Mouse (Mus musculus) urinary bladder, postnatal 10 days (tissue): ENCODE data around the gene Tbx2.

ENCODE experiments used
- DNase-seq: peaks from one replicate; pipeline ENCODE4 v3.0.0; 2022; ENCODE audit warnings: low spot score

Gene Tbx2

DNA sequence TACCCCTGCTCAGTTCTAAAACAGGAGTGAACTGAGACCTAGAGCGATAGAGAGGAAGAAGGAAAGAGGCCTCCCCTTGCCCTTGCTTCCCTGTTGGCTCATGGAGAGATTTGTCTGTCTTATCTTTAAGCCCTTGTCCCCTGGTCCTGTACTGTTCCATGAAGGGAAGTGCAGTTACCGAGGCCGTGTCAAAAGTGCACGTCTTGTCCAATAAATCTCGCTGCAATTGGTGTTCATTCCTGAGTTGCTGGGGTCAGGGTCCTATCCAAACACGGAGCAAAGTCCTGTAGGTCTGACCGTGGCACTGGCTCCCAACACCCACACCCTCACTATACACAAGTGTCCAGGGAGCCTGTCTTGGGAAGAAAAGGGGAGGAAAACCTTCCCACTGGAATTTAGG, 6.5 kb upstream of the Tbx2 start:
- no peak for DNase-seq

DNA sequence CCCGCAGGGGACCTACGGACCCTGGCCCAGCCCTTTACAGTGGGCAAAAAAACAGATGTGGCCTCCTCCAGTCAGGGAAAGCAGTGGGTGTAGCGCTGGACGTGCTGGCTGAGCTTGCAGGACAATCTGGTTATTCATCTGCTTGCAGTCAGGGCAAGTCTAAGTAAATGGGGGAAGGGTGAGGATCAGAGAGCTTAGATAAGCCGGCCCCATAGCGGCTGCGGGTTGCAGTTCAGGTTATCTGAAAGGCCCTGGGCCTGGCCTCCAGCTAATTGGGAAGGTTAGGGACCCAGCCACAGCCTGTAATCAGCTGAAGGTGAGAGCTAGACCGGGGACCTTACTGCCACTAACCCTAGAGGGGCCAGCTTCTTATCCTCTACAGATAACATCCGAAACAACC, 5.0 kb upstream of the Tbx2 start:
- DNase-seq, result no peak

- DNase-seq, result no peak
Measured at GRCm38 (mm10) chr11:85828691-85829519, 3.4 kb upstream of the Tbx2 start.

GRCm38 (mm10) chr11:85829520-85830440, 2.6 kb upstream of the Tbx2 start:
- DNase-seq, result no peak

GRCm38 (mm10) chr11:85830901-85831341, 1.4 kb upstream of the Tbx2 start:
- DNase-seq, result no peak

GRCm38 (mm10) chr11:85831656-85832230, 608 bp upstream of the Tbx2 start:
- no peak for DNase-seq

- no peak for DNase-seq
Measured at GRCm38 (mm10) chr11:85833081-85833521, 750 bp downstream of the Tbx2 start.

DNA sequence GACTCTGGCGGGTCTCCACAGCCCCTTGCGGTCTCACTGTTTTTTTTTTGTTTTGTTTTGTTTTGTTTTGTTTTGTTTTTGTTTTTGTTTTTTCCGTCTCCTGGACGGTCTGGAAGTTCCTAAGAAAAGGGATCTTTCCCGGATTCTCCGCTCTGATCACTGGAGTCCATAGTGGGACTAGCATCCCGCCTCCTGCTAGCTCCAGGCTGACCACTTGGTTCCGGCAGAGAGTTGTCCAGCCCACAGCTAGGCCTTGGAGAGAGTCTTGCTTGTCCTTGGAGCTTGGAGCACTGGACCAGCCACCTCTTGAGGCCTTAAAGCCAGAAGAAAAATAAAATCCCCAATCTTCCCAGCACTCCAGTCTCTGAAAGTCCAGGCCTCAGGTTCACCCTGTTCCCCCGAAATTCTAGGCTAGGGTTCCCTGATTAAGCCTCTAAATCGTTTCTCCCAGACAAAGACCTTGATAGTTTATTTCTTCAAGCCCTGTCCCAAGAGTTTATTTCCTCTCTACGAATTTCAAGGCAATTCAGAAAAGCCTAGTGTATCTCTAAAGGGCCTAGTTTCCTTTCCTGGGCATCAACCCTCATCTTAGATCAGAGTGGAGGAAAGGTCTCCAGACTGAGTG, 1.5 kb downstream of the Tbx2 start:
- no peak for DNase-seq

DNA sequence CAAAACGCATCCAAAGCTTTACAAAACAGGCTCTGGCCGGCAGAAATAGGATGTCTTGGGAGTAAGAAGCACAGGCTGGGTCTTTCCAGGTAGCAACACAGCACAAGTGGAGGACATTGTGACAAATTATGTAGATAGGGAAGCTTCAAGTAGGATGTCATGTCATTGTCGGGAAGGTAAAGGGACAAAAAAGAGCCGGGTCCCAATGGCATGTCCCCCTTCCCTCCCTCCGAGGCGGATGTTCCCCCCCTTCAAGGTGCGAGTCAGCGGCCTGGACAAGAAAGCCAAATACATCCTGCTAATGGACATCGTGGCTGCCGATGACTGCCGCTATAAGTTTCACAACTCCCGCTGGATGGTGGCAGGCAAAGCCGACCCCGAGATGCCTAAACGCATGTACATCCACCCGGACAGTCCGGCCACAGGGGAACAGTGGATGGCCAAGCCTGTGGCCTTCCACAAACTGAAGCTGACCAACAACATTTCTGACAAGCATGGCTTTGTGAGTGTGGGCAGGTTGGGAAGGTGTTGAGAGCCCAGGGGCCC, 2.1 kb downstream of the Tbx2 start:
- no peak for DNase-seq

DNA sequence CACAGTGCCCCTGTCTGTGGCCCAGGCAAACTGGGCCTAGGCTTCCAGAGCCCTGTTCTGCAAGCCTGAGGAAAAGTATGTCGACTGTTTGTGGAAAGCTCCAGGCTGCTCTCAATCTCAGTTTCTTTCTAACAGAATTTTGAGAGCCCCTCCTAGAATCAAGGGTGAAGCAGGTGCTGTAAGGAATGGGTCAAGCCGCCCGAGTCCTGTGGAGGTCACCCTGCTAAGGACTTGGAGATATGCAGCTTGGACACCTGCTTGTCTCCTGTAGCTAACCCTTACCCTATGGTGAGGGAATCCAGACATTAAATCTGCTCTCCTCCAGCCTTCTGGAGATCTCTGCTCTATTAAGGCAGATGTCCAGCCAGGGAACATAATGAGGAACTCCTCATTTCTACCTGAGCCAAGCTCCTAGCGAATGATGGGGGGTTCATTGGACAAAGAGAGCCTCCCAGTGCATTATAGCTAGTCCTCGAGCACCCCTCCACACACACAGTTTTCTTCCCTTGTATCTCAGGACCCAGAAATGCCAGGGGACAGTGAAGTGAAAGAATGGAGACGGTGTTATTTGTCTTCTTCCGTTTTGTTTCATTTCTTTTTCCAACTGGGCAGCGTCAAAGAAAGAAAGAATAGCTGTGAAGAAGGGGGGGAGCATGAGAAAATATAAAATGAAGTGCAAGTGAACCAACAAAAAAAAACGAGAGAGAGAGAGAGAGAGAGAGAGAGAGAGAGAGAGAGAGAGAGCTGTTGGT, 2.8 kb downstream of the Tbx2 start:
- DNase-seq, result no peak

DNA sequence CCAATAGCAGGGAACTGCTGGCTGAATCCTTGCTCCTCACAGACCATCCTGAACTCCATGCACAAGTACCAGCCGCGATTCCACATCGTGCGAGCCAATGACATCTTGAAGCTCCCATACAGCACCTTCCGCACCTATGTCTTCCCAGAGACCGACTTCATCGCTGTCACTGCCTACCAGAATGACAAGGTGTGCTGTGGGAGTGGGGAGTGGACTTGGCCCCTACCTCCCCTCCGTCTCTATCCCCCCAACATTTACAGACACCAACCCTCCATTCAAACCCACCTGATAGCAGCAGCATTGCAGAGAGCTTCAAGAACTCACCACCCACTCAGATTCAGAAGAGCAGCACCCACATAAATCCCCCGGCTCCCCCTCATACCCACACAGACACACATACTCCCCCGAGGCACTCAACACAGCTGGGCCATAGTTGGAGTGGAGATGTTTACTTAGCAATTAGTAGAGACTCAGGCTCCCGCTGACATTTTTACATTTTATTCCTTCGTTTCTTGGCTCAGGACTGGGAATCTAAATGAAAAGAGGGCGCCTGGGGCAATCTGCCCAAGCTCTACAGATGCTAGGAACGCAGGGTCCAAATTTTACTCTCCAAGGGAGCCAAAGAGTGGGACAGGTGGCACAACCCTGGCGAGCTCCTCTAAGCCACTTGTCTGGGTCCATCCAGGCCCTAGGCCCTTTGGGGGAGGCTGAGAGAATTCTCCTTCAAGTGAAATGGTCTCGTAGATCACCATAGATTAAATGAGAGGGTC, 3.6 kb downstream of the Tbx2 start:
- no peak for DNase-seq

- no peak for DNase-seq
Measured at GRCm38 (mm10) chr11:85836523-85837290, 4.4 kb downstream of the Tbx2 start.

DNA sequence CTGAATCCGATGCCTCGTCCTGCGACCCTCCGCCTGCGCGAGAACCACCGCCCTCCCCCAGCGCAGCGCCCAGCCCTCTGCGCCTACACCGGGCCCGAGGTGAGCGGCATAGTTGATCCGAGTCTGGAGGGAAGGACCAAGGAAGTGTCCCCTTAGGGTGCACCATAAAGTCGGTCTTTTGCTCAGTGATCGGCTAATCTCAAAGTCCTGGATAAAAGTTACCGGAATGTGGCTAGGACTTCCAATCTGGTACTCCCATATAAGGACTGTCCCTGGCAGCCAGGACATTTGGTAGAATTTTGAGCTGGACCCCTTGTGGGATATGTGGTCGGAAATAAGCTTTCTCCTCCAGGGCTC, 4.9 kb downstream of the Tbx2 start:
- DNase-seq, result no peak

GRCm38 (mm10) chr11:85837648-85838423, 5.5 kb downstream of the Tbx2 start:
- DNase-seq, result no peak

DNA sequence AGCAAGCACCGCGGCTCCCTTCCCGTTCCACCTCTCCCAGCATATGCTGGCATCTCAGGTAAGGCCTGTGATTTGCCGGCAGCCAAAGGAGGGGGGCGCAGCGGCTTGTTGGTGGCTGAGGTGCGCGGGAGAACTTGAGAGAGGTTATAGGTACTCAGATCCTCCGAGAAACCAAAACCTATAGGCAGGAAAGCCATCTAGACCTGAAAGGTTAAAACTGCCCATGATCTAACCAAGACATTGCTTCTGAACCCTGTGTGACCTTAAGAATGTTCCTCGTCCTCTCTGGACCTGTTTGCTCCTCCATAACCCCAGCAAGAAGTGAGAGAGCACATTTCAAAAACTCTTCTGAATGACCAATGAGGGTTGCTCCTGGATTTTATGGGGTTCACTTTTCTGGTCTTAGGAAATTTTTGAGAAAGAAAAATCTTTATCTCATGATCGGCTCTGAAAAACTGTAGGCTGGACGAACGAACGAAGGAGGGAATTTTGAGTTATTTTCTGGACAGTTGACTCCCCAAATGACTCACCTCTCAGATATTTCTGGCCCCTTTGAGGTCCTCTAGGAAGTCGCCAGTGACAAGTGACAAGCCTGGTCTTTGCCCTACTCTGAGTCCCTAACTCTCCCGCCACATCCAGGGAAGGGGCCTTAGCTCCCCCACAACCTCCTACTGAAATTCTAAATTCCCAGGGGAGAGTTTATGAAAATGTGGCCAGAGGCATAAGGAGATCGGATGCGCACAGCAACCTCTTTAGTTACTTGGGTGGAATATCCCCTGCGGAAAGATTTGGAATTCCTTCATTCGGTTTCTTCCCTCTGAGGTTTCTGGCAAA, 6.3 kb downstream of the Tbx2 start:
- no peak for DNase-seq

- no peak for DNase-seq
Measured at GRCm38 (mm10) chr11:85839258-85840030, 7.1 kb downstream of the Tbx2 start.
